Comparison of ENCODE assay signal across 17 mouse cellular contexts in genomic region chr14:14515918-14516317, GRCm38 (mm10).
"Had no signal": no experiment of that assay in that cellular context is flagged by ENCODE, and none has a peak within 500 bp of the region (broad histone marks: within the 10 kb centered on the region; RNA-seq: fewer than 3 reads in every experiment).

No protein-coding gene starts in this region.

- H3K27ac ChIP-seq: liver, embryonic 14.5 days; midbrain, embryonic 10.5 days; midbrain, embryonic 15.5 days; neural tube, embryonic 12.5 days had no signal

- H3K9me3 ChIP-seq: midbrain, embryonic 10.5 days; midbrain, embryonic 15.5 days; neural tube, embryonic 12.5 days had no signal

- H3K4me1 ChIP-seq: midbrain, embryonic 10.5 days; midbrain, embryonic 15.5 days; neural tube, embryonic 12.5 days had no signal

- H3K9ac ChIP-seq: liver, embryonic 14.5 days; lung, embryonic 14.5 days; midbrain, embryonic 15.5 days; neural tube, embryonic 12.5 days had no signal

- DNase-seq: lung, adult 18-20 months; lung, embryonic 14.5 days; lung, postnatal 10 days; lung, postnatal 4 days; retina, postnatal 1 day; right cerebral cortex, adult 18-20 months; right cerebral cortex, postnatal 25 days; right cerebral cortex, postnatal 4 days; spleen, adult 18-20 months; thymus, adult 18-20 months; thymus, postnatal 14 days; thymus, postnatal 36 days had no signal

- ATAC-seq: midbrain, embryonic 15.5 days had no signal

- H3K36me3 ChIP-seq: midbrain, embryonic 10.5 days; midbrain, embryonic 15.5 days; neural tube, embryonic 12.5 days had no signal

- H3K4me2 ChIP-seq: lung, embryonic 14.5 days; midbrain, embryonic 15.5 days; neural tube, embryonic 12.5 days had no signal

- H3K27me3 ChIP-seq: midbrain, embryonic 15.5 days; neural tube, embryonic 12.5 days had no signal

- H3K4me3 ChIP-seq: midbrain, embryonic 10.5 days; midbrain, embryonic 15.5 days; myocyte; neural tube, embryonic 12.5 days had no signal
